Comparison of ENCODE assay signal across 12 mouse cellular contexts in the genomic region with DNA sequence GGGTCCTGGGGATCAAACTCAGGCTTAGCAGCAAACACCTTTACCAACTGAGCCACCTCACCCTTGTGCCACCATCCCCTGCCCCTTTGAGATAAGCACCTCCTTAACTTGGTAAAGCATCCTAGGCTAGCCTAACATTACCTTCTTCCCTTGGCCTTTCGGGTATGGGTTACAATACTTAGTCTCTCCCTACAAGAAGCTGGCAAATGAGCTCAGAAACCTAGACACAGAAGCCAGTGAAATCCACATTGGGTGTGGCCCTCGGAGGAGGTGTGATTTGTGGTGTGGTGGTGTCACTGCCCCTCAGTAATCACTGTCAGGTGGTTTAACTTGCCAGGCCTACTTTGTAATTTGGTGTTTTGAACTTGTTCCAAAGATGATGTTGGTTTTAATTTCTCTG.
DNase-seq lines count a peak whose midpoint lies in the region; ATAC-seq and TF ChIP-seq lines count a peak whose summit lies in the region.
"Had no signal": no experiment of that assay in that cellular context is flagged by ENCODE, and none has a peak within 500 bp of the region (broad histone marks: within the 10 kb centered on the region; RNA-seq: fewer than 3 reads in every experiment).

No protein-coding gene starts in this region.

- peaks cover 11 to 52% of the 10 kb centered on the region in 2 experiments for H3K4me1 ChIP-seq in heart, embryonic 14.5 days (ENCODE audit: control insufficient read depth in 2 of 2, insufficient read depth in 2 of 2, low read length in 2 of 2)
- H3K4me1 ChIP-seq in spleen, adult 2 months (ENCODE audit: control insufficient read depth, insufficient read depth, insufficient read length), result peaks cover 20% of the 10 kb centered on the region
- H3K4me1 ChIP-seq in intestine, postnatal 0 days (replicated peaks; ENCODE audit: control insufficient read depth, insufficient read depth, low read length), result peaks cover 13% of the 10 kb centered on the region; the same call in 1 of the 2 replicates
- 0 out of 2 replicates have a peak, but pooled peaks cover 7% of the 10 kb centered on the region for H3K4me1 ChIP-seq in stomach, postnatal 0 days (replicated peaks; ENCODE audit: control insufficient read depth, insufficient read depth)

- no peaks in the 10 kb centered on the region for H3K27me3 ChIP-seq in heart, embryonic 14.5 days (ENCODE audit: control insufficient read depth, insufficient read depth, low read length)
- H3K27me3 ChIP-seq in spleen, adult 2 months (ENCODE audit: control insufficient read depth, insufficient read depth, low read length), result no peaks in the 10 kb centered on the region
- H3K27me3 ChIP-seq in intestine, postnatal 0 days (replicated peaks; ENCODE audit: control insufficient read depth, insufficient read depth, low read length), result no peaks in the 10 kb centered on the region
- H3K27me3 ChIP-seq in stomach, postnatal 0 days (ENCODE audit: control insufficient read depth, insufficient read depth, low read length), result no peaks in the 10 kb centered on the region
- H3K27me3 ChIP-seq: midbrain, embryonic 12.5 days had no signal

- no peak for TF ChIP-seq EP300 in stomach, postnatal 0 days (optimal IDR thresholded peaks at IDR 0.05)

- no peak for DNase-seq in heart, adult 8-10 months (ENCODE audit: low spot score)
- no peak for DNase-seq in spleen, adult 2 months (ENCODE audit: low read depth in 1 of 2, low spot score in 2 of 2)
- DNase-seq in spleen, postnatal 14 days (ENCODE audit: low spot score in 2 of 2), result no peak
- no peak for DNase-seq in stomach, postnatal 0 days (ENCODE audit: low spot score)
- DNase-seq in yolk sac, embryonic 10.5 days (ENCODE audit: low spot score), result no peak
- no peak for DNase-seq in layer of hippocampus, adult 2 months (ENCODE audit: low spot score in 2 of 2)
- DNase-seq: kidney, adult 18-20 months; lung, adult 18-20 months; retina, postnatal 1 day had no signal

- ATAC-seq in heart, embryonic 14.5 days (ENCODE audit: insufficient number of reproducible peaks, insufficient read depth, low FRiP score, low read depth), result no peak
- no peak for ATAC-seq in intestine, postnatal 0 days
- no peak for ATAC-seq in stomach, postnatal 0 days (ENCODE audit: low FRiP score, low TSS enrichment)

- H3K9ac ChIP-seq in heart, embryonic 14.5 days (ENCODE audit: low read length), result no peak overlapping the region
- H3K9ac ChIP-seq in intestine, postnatal 0 days (ENCODE audit: low read depth, low read length), result no peak overlapping the region
- peak overlapping the region; percentile 31; the same call in 1 of the 2 replicates for H3K9ac ChIP-seq in stomach, postnatal 0 days (ENCODE audit: low read length)
- H3K9ac ChIP-seq: midbrain, embryonic 12.5 days had no signal

- H3K9me3 ChIP-seq in heart, embryonic 14.5 days (ENCODE audit: control insufficient read depth, low read length), result no peaks in the 10 kb centered on the region
- no peaks in the 10 kb centered on the region for H3K9me3 ChIP-seq in intestine, postnatal 0 days (ENCODE audit: control insufficient read depth)
- H3K9me3 ChIP-seq in stomach, postnatal 0 days (ENCODE audit: control insufficient read depth, low read length), result no peaks in the 10 kb centered on the region
- H3K9me3 ChIP-seq: midbrain, embryonic 12.5 days had no signal

- no peaks in the 10 kb centered on the region for H3K36me3 ChIP-seq in heart, embryonic 14.5 days (ENCODE audit: control insufficient read depth, insufficient read depth, low read length)
- H3K36me3 ChIP-seq in spleen, adult 2 months (ENCODE audit: control insufficient read depth, insufficient read depth, low read length), result no peaks in the 10 kb centered on the region; the same call in 1 of the 2 replicates
- no peaks in the 10 kb centered on the region for H3K36me3 ChIP-seq in intestine, postnatal 0 days (ENCODE audit: control insufficient read depth, insufficient read depth)
- H3K36me3 ChIP-seq in stomach, postnatal 0 days (ENCODE audit: control insufficient read depth, insufficient read depth, low read length), result no peaks in the 10 kb centered on the region
- H3K36me3 ChIP-seq: midbrain, embryonic 12.5 days had no signal

- WGBS in heart, embryonic 14.5 days, result 72% methylated on average over 2 of the region's 2 CpGs
- WGBS in spleen, adult 2 months, result 47% methylated on average over 2 of the region's 2 CpGs
- 66% methylated on average over 2 of the region's 2 CpGs for WGBS in intestine, postnatal 0 days
- 59% methylated on average over 2 of the region's 2 CpGs for WGBS in stomach, postnatal 0 days

- peak overlapping the region in 1 of 2 experiments; percentile 90; a peak in 2 of 4 replicates for H3K27ac ChIP-seq in heart, embryonic 14.5 days (replicated peaks in 1 of 2; ENCODE audit: control insufficient read depth in 1 of 2, insufficient read depth in 1 of 2, low read depth in 2 of 2, low read length in 2 of 2)
- peak overlapping the region; percentile 11; the same call in 1 of the 2 replicates for H3K27ac ChIP-seq in spleen, adult 2 months (ENCODE audit: insufficient read depth, low read length)
- no peak overlapping the region for H3K27ac ChIP-seq in intestine, postnatal 0 days (ENCODE audit: low read depth, low read length)
- no peak overlapping the region for H3K27ac ChIP-seq in stomach, postnatal 0 days (replicated peaks)
- no peak overlapping the region; the same call in 1 of the 2 replicates for H3K27ac ChIP-seq in layer of hippocampus, adult 2 months
- H3K27ac ChIP-seq: midbrain, embryonic 12.5 days had no signal

- no peak for TF ChIP-seq CTCF in spleen, adult 2 months (IDR thresholded peaks at IDR 0.05; ENCODE audit: extremely low read depth, insufficient read depth, insufficient read length, insufficient replicate concordance)
- TF ChIP-seq CTCF in intestine, postnatal 0 days (IDR thresholded peaks at IDR 0.05; ENCODE audit: low read depth), result no peak
- no peak for TF ChIP-seq CTCF in stomach, postnatal 0 days (IDR thresholded peaks at IDR 0.05; ENCODE audit: low read depth)
- TF ChIP-seq CTCF in layer of hippocampus, adult 2 months (conservative IDR thresholded peaks at IDR 0.05), result no peak

- H3K4me3 ChIP-seq in heart, embryonic 14.5 days (ENCODE audit: control insufficient read depth in 1 of 2, insufficient read depth in 1 of 2, low read depth in 1 of 2, low read length in 2 of 2), result peak overlapping the region in 1 of 2 experiments; percentile 30; a peak in 1 of 4 replicates
- no peak overlapping the region for H3K4me3 ChIP-seq in spleen, adult 2 months (ENCODE audit: extremely low read depth, insufficient read depth, insufficient read length)
- H3K4me3 ChIP-seq in intestine, postnatal 0 days (ENCODE audit: low read depth, low read length), result no peak overlapping the region
- no peak overlapping the region for H3K4me3 ChIP-seq in stomach, postnatal 0 days (ENCODE audit: low read depth, low read length)
- H3K4me3 ChIP-seq in layer of hippocampus, adult 2 months, result no peak overlapping the region; the same call in 1 of the 2 replicates
- H3K4me3 ChIP-seq: midbrain, embryonic 12.5 days had no signal

- H3K4me2 ChIP-seq in heart, embryonic 14.5 days (ENCODE audit: low read length), result peak overlapping the region; percentile 68
- 0 out of 2 replicates have a peak overlapping the region, but pooled peaks have one; percentile 2 for H3K4me2 ChIP-seq in intestine, postnatal 0 days (replicated peaks; ENCODE audit: low read depth)
- H3K4me2 ChIP-seq in stomach, postnatal 0 days (replicated peaks; ENCODE audit: low read depth), result peak overlapping the region; percentile 46

- no peak for TF ChIP-seq POLR2A in spleen, adult 2 months (IDR thresholded peaks at IDR 0.05; ENCODE audit: low read depth, low read length)

Comparison
In these comparisons a context has a peak if more than half of its experiments do, and no peak if none do; other contexts are left out.
1. H3K4me2 ChIP-seq: peak in every context shown above with its lines; median percentile 68 in heart, embryonic 14.5 days; 46 in stomach, postnatal 0 days; 2 in intestine, postnatal 0 days.